Mouse (Mus musculus) retina, postnatal 1 day (tissue): ENCODE measurements at regions not wholly inside any gene's neighbourhood (a gene's known extent, or its start where the extent isn't known, plus 50 kb on each side); places are given as distances from the start of the nearest gene placed in this dataset.
A peak's percentile ranks its signal among the peaks of the same experiment; 100 is the strongest.

Experiments
- DNase-seq: peaks from one replicate; pipeline ENCODE4 v3.0.0-alpha.2; 2012

- DNase-seq = peak; percentile 45
These were observed 1398.8 kb upstream of the Cdh9 start for GRCm38 (mm10) chr15:15329796-15330195.

GRCm38 (mm10) chr15:15331947-15332346, 1396.6 kb upstream of the Cdh9 start:
- no peak for DNase-seq

DNA sequence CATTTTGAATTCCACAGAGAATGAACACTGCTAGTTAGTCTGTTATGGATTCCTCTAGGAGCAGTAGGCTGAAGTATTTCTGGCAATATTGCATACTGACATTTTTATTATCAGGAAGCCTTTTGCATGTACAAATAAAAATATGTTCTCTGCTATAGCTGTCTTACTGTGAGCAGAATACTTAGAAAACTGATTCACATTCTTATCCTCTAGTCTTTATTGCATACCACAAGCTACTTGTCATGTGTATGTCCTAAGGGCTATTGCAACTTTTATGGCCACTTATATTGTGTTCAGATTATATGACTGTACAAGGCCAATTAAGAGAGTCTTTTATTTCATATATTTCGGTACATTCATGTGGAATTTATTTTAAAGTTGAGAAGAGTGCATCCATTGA, 1366.7 kb upstream of the Cdh9 start:
- no peak for DNase-seq

DNA sequence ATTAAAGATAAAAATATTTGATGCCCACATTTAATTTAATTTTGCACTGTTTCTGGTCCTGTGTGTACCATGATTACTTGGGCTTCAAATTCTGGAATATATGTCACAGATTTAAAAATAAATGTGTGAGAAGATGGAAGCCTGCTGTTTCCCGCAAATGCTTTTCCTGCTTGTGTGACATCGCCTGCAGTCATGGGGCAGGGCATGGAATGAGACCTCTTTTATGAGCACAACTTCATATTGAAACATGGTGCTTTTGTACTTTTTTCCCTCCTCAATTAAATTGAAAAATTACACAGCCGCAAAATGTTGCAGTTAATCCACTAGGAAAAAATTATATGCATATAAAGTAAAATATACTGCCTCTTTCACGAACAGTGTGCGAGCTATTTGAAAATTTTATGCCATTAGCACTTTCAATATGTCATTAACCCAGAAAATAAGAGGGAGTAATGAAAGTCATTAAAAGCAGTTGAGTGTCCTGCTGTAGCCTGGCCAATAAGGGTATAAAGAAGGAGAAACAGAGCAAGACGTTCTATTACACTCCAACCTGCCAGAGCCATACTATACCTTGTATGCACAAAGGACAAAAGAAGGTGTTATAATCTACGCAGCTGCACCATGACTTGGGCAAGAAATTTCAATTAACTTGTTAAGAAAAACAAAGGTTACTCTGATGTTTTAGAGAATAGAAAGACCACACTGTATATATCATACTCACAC, 1336.1 kb upstream of the Cdh9 start:
- no peak for DNase-seq
